Mouse (Mus musculus): ENCODE data around the gene Tmem175. TPM values are rescaled to one million over a fixed set of nuclear protein-coding genes. Genes with fewer than 3 reads are reported as not detected.

Gene Tmem175
- total and polyA plus RNA-seq, 2 experiments from 2014 or later: 34.2 to 37.6 TPM

DNA sequence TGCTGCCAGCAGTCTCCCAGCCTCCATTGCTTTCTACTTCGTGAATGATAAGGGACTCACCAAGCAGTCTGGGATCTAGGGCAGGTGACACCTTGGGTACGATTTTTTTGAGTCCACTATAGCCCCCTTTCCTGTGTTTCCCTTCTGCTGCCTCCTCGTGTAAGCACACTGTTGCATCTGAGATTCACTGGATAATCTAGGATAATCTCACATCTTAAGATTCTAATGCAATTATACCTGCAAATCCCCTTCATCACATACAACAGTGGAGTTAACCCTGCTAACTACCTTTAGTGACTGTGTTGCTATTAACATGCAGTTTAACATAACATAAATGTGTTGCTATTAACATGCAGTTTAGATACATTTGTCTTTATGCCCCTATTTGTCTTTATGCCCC is 35.5 kb downstream of the Tmem175 start:
- H3K27me3 ChIP-seq (ENCODE audit: insufficient read depth, low read length): no peaks in the 10 kb centered on the region
- H3K9me3 ChIP-seq (ENCODE audit: low read length): no peaks in the 10 kb centered on the region
- no peak for ATAC-seq (ENCODE audit: low FRiP score)
- 45% methylated on average over 3 of the region's 3 CpGs for WGBS
- no peaks in the 10 kb centered on the region for H3K36me3 ChIP-seq (ENCODE audit: insufficient read depth, low read length)
- H3K4me2 ChIP-seq (ENCODE audit: low read depth, low read length, poor library complexity, severe bottlenecking): no peak overlapping the region
- no peak overlapping the region for H3K27ac ChIP-seq (ENCODE audit: low read depth, low read length)
- DNase-seq (ENCODE audit: low spot score): no peak
- no peak overlapping the region for H3K9ac ChIP-seq (replicated peaks; ENCODE audit: low read length, poor library complexity, severe bottlenecking)
- no peak overlapping the region for H3K4me3 ChIP-seq (ENCODE audit: low read depth, low read length)
- TF ChIP-seq CTCF (IDR thresholded peaks at IDR 0.05): no peak
- H3K4me1 ChIP-seq (ENCODE audit: insufficient read depth, low read length): peaks cover 5% of the 10 kb centered on the region; the same call in 1 of the 2 replicates

DNA sequence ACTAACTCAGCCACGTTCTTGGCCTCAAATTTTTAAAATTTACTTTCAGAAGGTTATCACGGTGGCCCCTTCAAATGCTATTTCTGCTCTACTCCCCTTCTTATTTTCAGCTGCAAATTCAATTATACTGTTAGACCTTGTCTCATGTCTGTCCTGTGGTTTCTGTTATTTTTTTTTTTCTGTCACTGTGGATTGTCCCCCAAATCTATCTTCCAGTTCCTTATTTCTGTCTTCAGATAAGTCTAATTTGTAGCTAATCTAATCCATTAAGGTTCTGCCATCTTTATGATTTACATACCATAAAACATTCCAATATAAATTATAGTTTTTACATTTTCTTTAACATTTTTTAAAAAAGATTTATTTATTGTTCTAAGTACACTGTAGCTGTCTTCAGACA is 37.8 kb downstream of the Tmem175 start:
- H3K9me3 ChIP-seq (ENCODE audit: low read length): no peaks in the 10 kb centered on the region
- H3K9ac ChIP-seq (replicated peaks; ENCODE audit: low read length, poor library complexity, severe bottlenecking): no peak overlapping the region
- 86% methylated on average over 2 of the region's 2 CpGs for WGBS
- H3K27ac ChIP-seq (ENCODE audit: low read depth, low read length): no peak overlapping the region
- ATAC-seq (ENCODE audit: low FRiP score): no peak
- no peaks in the 10 kb centered on the region for H3K27me3 ChIP-seq (ENCODE audit: insufficient read depth, low read length)
- H3K4me1 ChIP-seq (ENCODE audit: insufficient read depth, low read length): peaks cover 5% of the 10 kb centered on the region; the same call in 1 of the 2 replicates
- TF ChIP-seq CTCF (IDR thresholded peaks at IDR 0.05): no peak
- peaks cover 4% of the 10 kb centered on the region for H3K36me3 ChIP-seq (ENCODE audit: insufficient read depth, low read length)
- no peak for DNase-seq (ENCODE audit: low spot score)
- H3K4me3 ChIP-seq (ENCODE audit: low read depth, low read length): no peak overlapping the region
- no peak overlapping the region for H3K4me2 ChIP-seq (ENCODE audit: low read depth, low read length, poor library complexity, severe bottlenecking)

DNA sequence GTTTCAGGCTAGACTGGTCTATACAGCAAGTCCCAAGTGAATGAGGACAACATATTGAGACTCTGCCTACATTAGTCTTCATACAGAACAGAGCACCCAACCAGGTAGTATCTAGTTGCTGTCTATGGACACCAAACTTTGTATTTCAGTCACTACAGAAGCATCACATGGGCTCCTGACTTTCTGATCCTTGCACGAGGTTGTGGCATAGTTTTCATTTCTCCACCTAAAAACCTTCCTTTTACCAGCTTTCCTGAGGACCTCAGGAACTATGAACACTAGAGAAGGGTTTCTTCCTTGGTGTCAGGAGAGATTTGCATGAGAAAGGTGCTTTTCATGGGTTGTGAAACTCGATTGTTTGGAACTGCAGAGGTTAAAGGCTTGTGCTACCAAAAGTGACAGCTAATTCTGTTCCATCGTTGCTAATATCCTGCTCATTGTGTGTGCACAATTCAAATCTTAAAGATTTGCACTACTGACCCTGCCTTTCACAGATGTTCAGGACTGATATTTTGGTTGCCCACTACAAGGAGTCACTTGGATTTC is 38.9 kb downstream of the Tmem175 start:
- Histone ChIP-seq H3K4me2 (ENCODE audit: low read depth, low read length, poor library complexity, severe bottlenecking) (peak overlapping the region; percentile 66), H3K9ac (replicated peaks; ENCODE audit: low read length, poor library complexity, severe bottlenecking) (peak overlapping the region; percentile 70; the same call in 1 of the 2 replicates), H3K4me3 (ENCODE audit: low read depth, low read length) (peak overlapping the region; percentile 47), H3K36me3 (ENCODE audit: insufficient read depth, low read length) (peaks cover 7% of the 10 kb centered on the region), H3K9me3 (ENCODE audit: low read length) (no peaks in the 10 kb centered on the region), H3K27me3 (ENCODE audit: insufficient read depth, low read length) (no peaks in the 10 kb centered on the region), H3K4me1 (ENCODE audit: insufficient read depth, low read length) (peaks cover 5% of the 10 kb centered on the region; the same call in 1 of the 2 replicates), H3K27ac (ENCODE audit: low read depth, low read length) (peak overlapping the region; percentile 91)
- no peak; the same call in 1 of the 2 replicates for ATAC-seq (ENCODE audit: low FRiP score)
- no peak for TF ChIP-seq CTCF (IDR thresholded peaks at IDR 0.05)
- WGBS: 8% methylated on average over 3 of the region's 3 CpGs
- no peak for DNase-seq (ENCODE audit: low spot score)

DNA sequence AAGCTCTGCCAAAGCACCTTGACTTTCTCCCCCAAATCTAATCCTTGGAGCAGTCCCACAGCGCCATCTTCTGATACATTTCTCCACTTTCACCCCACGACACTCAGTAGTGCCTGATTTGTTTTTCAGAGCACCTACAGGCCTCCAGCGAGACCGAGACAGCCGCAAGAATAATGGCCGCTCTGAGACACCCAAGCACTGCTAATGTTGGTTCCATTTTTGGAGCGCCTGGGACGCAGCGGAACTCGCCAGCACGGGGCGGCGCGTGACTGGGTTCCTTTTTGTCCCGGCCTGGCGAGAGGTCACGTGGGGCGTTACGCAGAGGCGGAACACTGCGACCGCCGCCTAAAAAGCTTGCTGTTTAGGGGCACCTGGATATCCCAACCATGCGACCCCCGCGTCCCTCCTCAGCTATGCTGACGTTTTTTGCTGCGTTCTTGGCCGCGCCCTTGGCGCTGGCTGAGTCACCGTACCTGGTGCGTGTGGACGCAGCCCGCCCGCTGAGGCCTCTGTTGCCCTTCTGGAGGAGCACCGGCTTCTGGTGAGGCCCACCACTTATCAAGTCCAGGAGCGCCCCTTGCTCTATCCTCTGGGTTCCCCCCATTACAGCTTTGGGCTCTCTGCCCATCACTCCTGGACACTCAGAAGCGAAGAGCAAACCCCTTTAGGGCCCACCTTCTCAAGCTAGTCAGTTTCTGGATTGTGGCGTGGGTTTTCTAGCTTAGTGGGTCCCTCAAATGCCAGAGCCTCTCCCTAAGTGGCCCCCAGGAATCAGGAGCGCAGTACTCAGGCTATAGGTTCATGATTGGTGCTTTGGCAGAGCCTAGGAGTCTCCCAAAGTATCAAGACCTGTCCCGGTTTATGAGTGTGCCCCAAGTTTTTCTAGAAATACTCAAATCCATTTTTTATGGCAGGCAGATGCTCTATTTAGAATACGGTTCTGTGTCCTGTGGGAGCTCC is 39.7 kb downstream of the Tmem175 start, which contains the start of gene Dgkq:
TSS of gene Dgkq (minus strand) at position 696 of the 960 bp plus-strand sequence.
- Histone ChIP-seq H3K4me3 (ENCODE audit: low read depth, low read length) (peak within 1 kb of the TSS; percentile 47), H3K9ac (replicated peaks; ENCODE audit: low read length, poor library complexity, severe bottlenecking) (peak within 1 kb of the TSS; percentile 70), H3K4me2 (ENCODE audit: low read depth, low read length, poor library complexity, severe bottlenecking) (peak within 1 kb of the TSS; percentile 66), H3K36me3 (ENCODE audit: insufficient read depth, low read length) (peaks cover 7% of the 10 kb centered on the region), H3K4me1 (ENCODE audit: insufficient read depth, low read length) (peaks cover 5% of the 10 kb centered on the region; the same call in 1 of the 2 replicates), H3K27ac (ENCODE audit: low read depth, low read length) (peak within 1 kb of the TSS; percentile 91), H3K27me3 (ENCODE audit: insufficient read depth, low read length) (no peaks in the 10 kb centered on the region), H3K9me3 (ENCODE audit: low read length) (no peaks in the 10 kb centered on the region)
- peak; percentile 83 for TF ChIP-seq CTCF (IDR thresholded peaks at IDR 0.05)
- ATAC-seq (ENCODE audit: low FRiP score) (peak; percentile 88), DNase-seq (ENCODE audit: low spot score) (peak; percentile 92)
- WGBS: 6% methylated on average over 43 of the region's 43 CpGs

DNA sequence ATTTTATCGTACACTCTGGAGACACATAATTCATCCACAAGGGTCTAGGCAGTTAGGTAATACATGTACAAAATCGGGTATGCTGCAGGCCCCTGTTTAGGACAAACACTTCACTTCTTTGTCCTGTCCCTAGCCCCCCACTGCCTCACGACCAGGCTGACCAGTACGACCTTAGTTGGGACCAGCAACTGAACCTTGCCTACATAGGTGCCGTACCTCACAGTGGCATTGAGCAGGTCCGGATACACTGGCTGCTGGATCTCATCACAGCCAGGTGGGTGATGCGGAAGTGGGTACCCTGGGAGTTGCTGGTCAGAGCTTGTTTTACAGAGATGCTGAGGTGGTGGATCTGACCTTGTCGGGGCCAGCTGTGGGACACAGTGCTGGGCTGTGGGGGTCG is 40.4 kb downstream of the Tmem175 start:
- no peak for DNase-seq (ENCODE audit: low spot score)
- no peaks in the 10 kb centered on the region for H3K27me3 ChIP-seq (ENCODE audit: insufficient read depth, low read length)
- peaks cover 7% of the 10 kb centered on the region for H3K36me3 ChIP-seq (ENCODE audit: insufficient read depth, low read length)
- H3K9me3 ChIP-seq (ENCODE audit: low read length): no peaks in the 10 kb centered on the region
- peak overlapping the region; percentile 70; the same call in 1 of the 2 replicates for H3K9ac ChIP-seq (replicated peaks; ENCODE audit: low read length, poor library complexity, severe bottlenecking)
- WGBS: 82% methylated on average over 9 of the region's 9 CpGs
- peak overlapping the region; percentile 66 for H3K4me2 ChIP-seq (ENCODE audit: low read depth, low read length, poor library complexity, severe bottlenecking)
- no peak for ATAC-seq (ENCODE audit: low FRiP score)
- H3K27ac ChIP-seq (ENCODE audit: low read depth, low read length): peak overlapping the region; percentile 91; the same call in 1 of the 2 replicates
- no peak overlapping the region for H3K4me3 ChIP-seq (ENCODE audit: low read depth, low read length)
- peaks cover 5% of the 10 kb centered on the region; the same call in 1 of the 2 replicates for H3K4me1 ChIP-seq (ENCODE audit: insufficient read depth, low read length)
- TF ChIP-seq CTCF (IDR thresholded peaks at IDR 0.05): no peak
